Mouse (Mus musculus): ENCODE measurements at regions not wholly inside any gene's neighbourhood (a gene's known extent, or its start where the extent isn't known, plus 50 kb on each side); places are given as distances from the start of the nearest gene placed in this dataset.

DNA sequence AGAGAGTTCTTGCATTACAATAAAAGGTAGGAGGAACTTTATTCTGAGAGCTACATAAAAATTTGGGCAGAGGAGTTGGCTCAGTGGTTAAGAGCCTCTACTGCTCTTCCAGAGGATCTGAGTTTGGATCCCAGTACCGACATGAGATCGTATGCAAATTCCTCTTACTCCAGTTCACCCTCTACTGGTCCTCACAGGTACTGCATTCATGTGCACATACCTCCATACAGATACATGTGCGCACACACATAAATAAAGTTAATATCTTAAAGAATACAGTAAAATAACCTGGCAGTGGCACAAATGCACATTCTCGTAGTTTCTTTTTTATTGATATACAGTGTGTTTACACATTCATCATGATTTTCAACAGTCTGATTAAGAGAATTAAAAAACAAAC, 232.4 kb downstream of the Vps13c start:
- DNase-seq (ENCODE audit: low spot score in 2 of 2): no peak
- intact Hi-C loops (cut with DNase I): no loop called here

- intact Hi-C loops (cut with DNase I): no loop called here
- no peak for DNase-seq (ENCODE audit: low spot score in 2 of 2)
These were observed 237.1 kb downstream of the Vps13c start for GRCm38 (mm10) chr9:68077329-68077728.

DNA sequence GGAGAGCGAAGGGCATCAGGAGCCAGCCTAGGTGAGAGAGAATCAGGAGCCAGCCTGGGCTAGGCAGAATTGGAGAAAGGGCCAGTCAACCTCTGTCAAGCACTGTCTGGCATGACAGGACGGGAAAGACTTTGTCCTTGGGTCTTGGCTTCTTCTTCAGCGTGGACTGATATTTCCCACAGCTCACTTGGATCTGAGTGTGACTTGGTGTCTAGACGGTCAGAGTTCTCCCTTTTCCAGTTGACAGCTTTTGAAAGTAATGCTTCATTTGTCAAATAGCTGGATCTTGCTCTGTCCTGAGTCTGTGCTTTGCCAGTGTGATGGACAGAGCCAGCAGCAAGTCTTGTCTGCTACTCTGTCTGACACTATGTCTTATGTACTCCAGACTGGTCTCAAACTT, 243.1 kb downstream of the Vps13c start:
- intact Hi-C loops (cut with DNase I): no loop called here
- no peak for DNase-seq (ENCODE audit: low spot score in 2 of 2)

- no peak for DNase-seq (ENCODE audit: low spot score in 2 of 2)
- intact Hi-C loops (cut with DNase I): no loop called here
These were observed 244.8 kb downstream of the Vps13c start for GRCm38 (mm10) chr9:68084966-68085365.

GRCm38 (mm10) chr9:68094561-68094960, 254.4 kb downstream of the Vps13c start:
- DNase-seq (ENCODE audit: low spot score in 2 of 2): peak in 1 of 2 experiments; percentile 11
- intact Hi-C loops (cut with DNase I): no loop called here

- DNase-seq (ENCODE audit: low spot score in 2 of 2): no peak
- intact Hi-C loops (cut with DNase I): loop anchor here (10.0 kb wide), 1 partner anchor 245 kb away; no protein-coding TSS in a partner anchor
These were observed 269.6 kb downstream of the Vps13c start for GRCm38 (mm10) chr9:68109841-68110240.

DNA sequence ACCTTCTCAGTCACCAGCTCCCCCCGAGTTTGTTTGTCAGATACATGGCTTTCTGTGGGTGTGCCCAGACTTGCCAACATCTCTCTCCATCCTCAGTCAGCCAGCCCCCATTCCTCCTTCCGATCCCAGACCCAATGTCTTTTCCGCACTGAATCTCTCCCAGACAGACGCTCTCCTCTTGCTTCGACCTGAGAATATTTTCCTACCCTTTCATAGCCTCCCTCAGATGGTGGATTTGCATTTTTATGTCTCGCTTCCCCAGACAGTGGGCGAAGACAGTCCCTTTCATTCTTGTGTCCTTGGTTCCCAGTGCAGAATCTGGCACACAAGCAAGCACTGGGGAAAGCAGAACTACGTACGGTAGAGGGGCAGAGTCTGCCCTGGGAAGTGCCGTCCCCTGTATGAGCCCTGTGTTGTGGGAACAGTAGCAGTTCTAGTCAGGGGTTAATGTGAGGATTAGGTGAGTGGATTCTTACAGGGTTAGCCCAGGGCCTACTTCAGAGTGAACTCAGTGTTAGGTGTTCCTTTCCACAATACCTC, 275.0 kb downstream of the Vps13c start:
- intact Hi-C loops (cut with DNase I): loop anchor here (10.0 kb wide), 1 partner anchor 240 kb away; no protein-coding TSS in a partner anchor
- DNase-seq (ENCODE audit: low spot score in 2 of 2): peak in 1 of 2 experiments; percentile 71

GRCm38 (mm10) chr9:68116221-68116741, 276.1 kb downstream of the Vps13c start:
- intact Hi-C loops (cut with DNase I): loop anchor here (10.0 kb wide), 1 partner anchor 239 kb away; no protein-coding TSS in a partner anchor
- DNase-seq (ENCODE audit: low spot score in 2 of 2): peak; percentile 36 to 71

DNA sequence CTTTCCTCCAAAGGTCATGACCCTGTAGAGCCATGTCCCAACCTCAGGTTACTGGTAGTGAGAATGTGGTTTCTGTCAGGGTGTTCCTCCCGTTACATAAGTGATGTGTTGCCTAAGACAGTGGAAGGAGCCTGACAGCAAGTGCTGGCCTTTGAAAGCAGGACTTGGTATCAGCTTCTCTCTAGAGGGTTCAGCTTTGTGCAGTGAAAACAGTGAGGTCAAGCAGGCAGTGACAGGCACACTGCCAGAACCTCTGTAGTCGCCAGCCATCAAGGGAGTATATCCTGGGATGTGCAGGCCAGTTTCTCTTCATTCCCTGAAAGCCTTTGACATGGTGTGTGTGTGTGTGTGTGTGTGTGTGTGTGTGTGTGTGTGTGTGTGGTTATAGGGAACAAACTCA, 278.1 kb downstream of the Vps13c start:
- DNase-seq (ENCODE audit: low spot score in 2 of 2): no peak
- intact Hi-C loops (cut with DNase I): loop anchor here (10.0 kb wide), 1 partner anchor 237 kb away; no protein-coding TSS in a partner anchor

- intact Hi-C loops (cut with DNase I): no loop called here
- DNase-seq (ENCODE audit: low spot score in 2 of 2): no peak
These were observed 282.1 kb downstream of the Vps13c start for GRCm38 (mm10) chr9:68122266-68122665.

GRCm38 (mm10) chr9:68131263-68131662, 291.1 kb downstream of the Vps13c start:
- DNase-seq (ENCODE audit: low spot score in 2 of 2): peak; percentile 16 to 38
- intact Hi-C loops (cut with DNase I): no loop called here

GRCm38 (mm10) chr9:68135446-68136050, 295.4 kb downstream of the Vps13c start:
- no peak for DNase-seq (ENCODE audit: low spot score in 2 of 2)
- intact Hi-C loops (cut with DNase I): no loop called here

- intact Hi-C loops (cut with DNase I): no loop called here
- no peak for DNase-seq (ENCODE audit: low spot score in 2 of 2)
These were observed 322.8 kb downstream of the Vps13c start for GRCm38 (mm10) chr9:68162813-68163570.

GRCm38 (mm10) chr9:68166556-68166955, 326.4 kb downstream of the Vps13c start:
- intact Hi-C loops (cut with DNase I): no loop called here
- DNase-seq (ENCODE audit: low spot score in 2 of 2): no peak

- no peak for DNase-seq (ENCODE audit: low spot score in 2 of 2)
- intact Hi-C loops (cut with DNase I): no loop called here
These were observed 348.7 kb downstream of the Vps13c start for GRCm38 (mm10) chr9:68188921-68189320.

DNA sequence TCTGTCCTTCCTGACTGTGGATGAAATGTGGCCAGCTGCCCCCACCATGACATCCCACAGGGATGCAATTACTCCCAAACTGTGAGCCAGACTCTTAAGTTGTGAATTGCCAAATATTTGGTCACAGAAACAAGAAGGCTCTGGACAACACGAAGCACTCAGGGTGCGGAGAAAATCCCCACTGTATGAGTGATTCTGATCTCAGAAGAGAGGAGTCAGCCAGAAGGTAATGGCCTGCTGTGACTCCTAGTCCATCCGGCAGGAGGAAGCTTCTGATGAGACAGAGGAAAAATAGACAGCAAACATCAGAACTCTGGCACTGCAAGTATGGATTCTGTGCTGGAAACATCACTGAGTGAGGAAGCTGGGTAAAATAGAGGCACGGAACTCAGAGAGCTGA, 359.6 kb downstream of the Vps13c start:
- no peak for DNase-seq (ENCODE audit: low spot score in 2 of 2)
- intact Hi-C loops (cut with DNase I): no loop called here

DNA sequence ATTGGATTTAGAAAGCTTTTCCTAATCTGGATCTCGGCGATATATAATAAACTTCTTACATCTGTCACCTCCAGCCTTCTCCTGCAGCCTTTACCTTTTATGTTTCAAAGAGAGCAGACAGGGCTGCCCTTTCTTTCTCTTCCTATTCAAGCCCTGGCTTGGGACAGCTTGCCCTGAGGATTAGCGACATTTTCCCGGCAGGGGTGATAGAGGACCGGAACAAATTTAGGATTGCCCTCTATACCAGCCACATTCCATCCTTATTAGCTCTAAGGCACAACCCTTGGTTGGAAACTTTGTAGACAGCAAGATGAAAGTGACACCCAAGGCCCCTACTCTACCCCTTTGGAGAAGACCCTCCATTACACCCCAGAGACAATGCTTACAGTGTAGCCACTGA, 360.8 kb downstream of the Vps13c start:
- intact Hi-C loops (cut with DNase I): no loop called here
- DNase-seq (ENCODE audit: low spot score in 2 of 2): no peak

DNA sequence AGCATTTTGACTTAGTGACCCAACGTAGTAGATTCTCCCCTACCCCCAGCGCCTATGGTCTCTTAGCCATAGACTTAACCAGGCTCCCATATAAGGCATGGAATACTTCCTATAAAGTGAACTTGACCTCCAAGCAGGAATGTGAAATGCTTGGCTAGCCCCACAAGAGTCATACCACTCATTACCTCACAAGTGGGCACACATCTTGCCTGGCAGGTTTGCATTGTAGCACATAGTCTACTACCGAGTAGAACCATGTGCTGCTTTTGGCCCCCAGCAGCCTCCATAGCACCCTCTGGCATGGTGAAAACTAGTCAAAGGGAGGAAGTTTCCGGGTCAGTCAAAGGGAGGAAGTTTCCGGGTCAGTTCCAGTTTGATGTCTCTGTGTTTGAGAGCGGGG, 385.5 kb downstream of the Vps13c start:
- no peak for DNase-seq (ENCODE audit: low spot score in 2 of 2)
- intact Hi-C loops (cut with DNase I): no loop called here

DNA sequence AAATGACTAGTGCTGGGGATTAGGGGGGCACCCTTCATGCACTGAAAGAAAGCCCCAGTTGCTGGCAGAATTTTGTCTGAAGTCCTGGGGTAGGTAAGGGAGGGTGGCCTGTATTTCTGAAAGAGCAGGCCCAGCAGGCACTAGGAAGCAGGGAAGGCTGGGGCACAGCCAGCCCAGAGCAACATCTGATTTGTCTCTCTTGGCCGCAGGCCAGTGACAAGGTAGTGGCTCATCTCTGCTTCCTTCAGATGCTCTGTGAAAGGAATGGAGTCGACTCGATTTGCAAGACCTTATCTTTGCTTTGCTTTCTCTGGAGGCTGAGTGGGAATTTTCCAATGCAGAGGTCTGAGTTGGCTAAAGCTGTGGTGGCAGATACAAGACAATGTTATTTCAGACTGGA, 390.9 kb downstream of the Vps13c start:
- intact Hi-C loops (cut with DNase I): no loop called here
- peak in 1 of 2 experiments; percentile 14 for DNase-seq (ENCODE audit: low spot score in 2 of 2)

GRCm38 (mm10) chr9:68234979-68235649, 394.9 kb downstream of the Vps13c start:
- DNase-seq (ENCODE audit: low spot score in 2 of 2): peak; percentile 4 to 38
- intact Hi-C loops (cut with DNase I): no loop called here

All from left cerebral cortex, postnatal 25 days (tissue).